Mouse (Mus musculus): ENCODE measurements around the gene Tcp11l2.

Tcp11l2 gene

GRCm38 (mm10) chr10:84558511-84558910, 17.9 kb upstream of the Tcp11l2 start:
- no peak for DNase-seq (ENCODE audit: low read depth)

- DNase-seq (ENCODE audit: low read depth) = no peak
Measured at GRCm38 (mm10) chr10:84559986-84560385, 16.4 kb upstream of the Tcp11l2 start.

- no peak for DNase-seq (ENCODE audit: low read depth)
Measured at GRCm38 (mm10) chr10:84562121-84562520, 14.3 kb upstream of the Tcp11l2 start.

- no peak for DNase-seq (ENCODE audit: low read depth)
Measured at GRCm38 (mm10) chr10:84562567-84563554, 13.6 kb upstream of the Tcp11l2 start.

GRCm38 (mm10) chr10:84564427-84564826, 12.0 kb upstream of the Tcp11l2 start:
- DNase-seq (ENCODE audit: low read depth) = no peak

GRCm38 (mm10) chr10:84571052-84571639, 5.3 kb upstream of the Tcp11l2 start:
- DNase-seq (ENCODE audit: low read depth) = no peak

GRCm38 (mm10) chr10:84573671-84574420, 2.6 kb upstream of the Tcp11l2 start:
- DNase-seq (ENCODE audit: low read depth) = no peak

- peak; percentile 71 for DNase-seq (ENCODE audit: low read depth)
Measured at GRCm38 (mm10) chr10:84576029-84576394, 414 bp upstream of the Tcp11l2 start.

GRCm38 (mm10) chr10:84577071-84577727, 773 bp downstream of the Tcp11l2 start:
- DNase-seq (ENCODE audit: low read depth) = no peak

GRCm38 (mm10) chr10:84578738-84579137, 2.3 kb downstream of the Tcp11l2 start:
- DNase-seq (ENCODE audit: low read depth) = no peak

GRCm38 (mm10) chr10:84579527-84579926, 3.1 kb downstream of the Tcp11l2 start:
- DNase-seq (ENCODE audit: low read depth) = no peak

- no peak for DNase-seq (ENCODE audit: low read depth)
Measured at GRCm38 (mm10) chr10:84581191-84581590, 4.8 kb downstream of the Tcp11l2 start.

- no peak for DNase-seq (ENCODE audit: low read depth)
Measured at GRCm38 (mm10) chr10:84582236-84582635, 5.8 kb downstream of the Tcp11l2 start.

- DNase-seq (ENCODE audit: low read depth) = no peak
Measured at GRCm38 (mm10) chr10:84584451-84585293, 8.2 kb downstream of the Tcp11l2 start.

- DNase-seq (ENCODE audit: low read depth) = no peak
Measured at GRCm38 (mm10) chr10:84585294-84585650, 8.8 kb downstream of the Tcp11l2 start.

GRCm38 (mm10) chr10:84590956-84591355, 14.5 kb downstream of the Tcp11l2 start:
- no peak for DNase-seq (ENCODE audit: low read depth)

GRCm38 (mm10) chr10:84591640-84592148, 15.3 kb downstream of the Tcp11l2 start:
- no peak for DNase-seq (ENCODE audit: low read depth)

- no peak for DNase-seq (ENCODE audit: low read depth)
Measured at GRCm38 (mm10) chr10:84592745-84593144, 16.3 kb downstream of the Tcp11l2 start.

GRCm38 (mm10) chr10:84597127-84597785, 20.8 kb downstream of the Tcp11l2 start:
- DNase-seq (ENCODE audit: low read depth) = no peak

GRCm38 (mm10) chr10:84598172-84598571, 21.7 kb downstream of the Tcp11l2 start:
- no peak for DNase-seq (ENCODE audit: low read depth)
